Mouse (Mus musculus): ENCODE measurements around the gene Sf1. TPM values are rescaled to one million over a fixed set of nuclear protein-coding genes. Genes with fewer than 3 reads are reported as not detected.
A peak's percentile ranks its signal among the peaks of the same experiment; 100 is the strongest.

Gene Sf1
- polyA plus RNA-seq, 1 experiment from 2014 or later: 224 TPM

DNA sequence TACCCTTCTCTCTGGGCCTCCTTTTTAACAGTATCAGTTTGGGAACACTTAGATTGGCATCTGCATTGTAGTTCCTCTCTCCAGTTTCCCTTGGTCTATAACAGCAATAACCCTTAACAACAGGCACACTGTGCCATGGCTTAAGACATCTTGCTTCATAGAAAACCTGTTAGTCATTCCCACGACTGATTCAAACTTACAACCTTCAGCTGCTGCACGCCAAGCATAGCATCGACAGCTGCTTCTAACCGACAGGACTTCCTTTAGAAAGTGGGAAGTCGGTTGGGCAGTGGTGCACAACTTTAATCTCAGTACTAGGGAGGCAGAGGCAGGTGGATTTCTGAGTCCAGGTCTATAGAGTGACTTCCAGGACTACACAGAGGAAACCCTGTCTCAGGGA, 32.3 kb upstream of the Sf1 start:
- Histone ChIP-seq H3K4me1 (ENCODE audit: control insufficient read depth, insufficient read depth, low read length) (peaks cover 14% of the 10 kb centered on the region), H3K36me3 (ENCODE audit: control insufficient read depth, insufficient read depth, low read length) (no peaks in the 10 kb centered on the region), H3K9ac (ENCODE audit: low read length) (no peak overlapping the region), H3K4me3 (ENCODE audit: low read depth, low read length) (no peak overlapping the region), H3K27ac (ENCODE audit: low read depth, low read length) (no peak overlapping the region), H3K9me3 (ENCODE audit: control insufficient read depth, low read length) (no peaks in the 10 kb centered on the region), H3K4me2 (ENCODE audit: low read depth) (no peak overlapping the region), H3K27me3 (ENCODE audit: control insufficient read depth, insufficient read depth, low read length) (no peaks in the 10 kb centered on the region)
- no peak for ATAC-seq (ENCODE audit: insufficient read depth, low FRiP score, low TSS enrichment)
- DNase-seq (ENCODE audit: low spot score): no peak
- 62% methylated on average over 5 of the region's 5 CpGs for WGBS

DNA sequence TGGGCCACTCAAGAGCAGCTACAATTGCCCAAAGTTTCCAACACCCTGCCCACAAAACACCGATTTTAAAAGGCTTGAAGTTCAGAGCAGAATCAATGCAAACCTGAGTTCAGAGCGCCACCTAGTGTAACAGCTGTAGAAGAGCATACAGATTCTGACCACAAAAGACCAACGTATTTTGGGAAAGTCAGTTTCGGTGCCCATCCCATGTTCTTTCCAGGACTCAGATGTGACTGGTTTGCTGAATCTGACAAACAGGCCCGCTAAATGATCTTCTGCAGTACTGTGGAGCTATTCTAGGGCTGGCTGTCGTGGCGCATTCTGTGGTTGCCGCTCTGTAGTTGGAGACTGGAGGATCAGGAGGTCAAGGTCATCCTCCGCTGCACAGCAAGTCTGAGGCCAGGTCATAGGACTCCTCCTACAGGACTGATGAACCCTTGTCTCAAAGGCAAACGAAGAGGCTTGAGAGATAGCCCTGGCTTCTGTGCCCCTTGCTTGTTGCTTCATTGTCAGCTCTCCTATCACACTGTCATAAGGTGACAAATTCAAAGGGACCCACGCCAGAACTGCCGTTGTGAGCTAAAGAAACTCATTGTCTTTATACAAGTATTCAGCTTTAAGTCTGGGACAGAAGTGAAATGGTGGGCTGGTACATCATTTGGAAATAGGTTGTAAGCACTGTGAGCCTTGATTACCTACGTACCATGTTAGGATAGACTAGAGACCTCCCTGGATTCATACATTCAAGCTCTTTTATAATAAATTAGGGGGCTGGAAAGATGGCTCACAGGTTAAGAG, 31.6 kb upstream of the Sf1 start:
- 25% methylated on average over 13 of the region's 13 CpGs for WGBS
- H3K9ac ChIP-seq (ENCODE audit: low read length): peak overlapping the region; percentile 37; the same call in 1 of the 2 replicates
- no peaks in the 10 kb centered on the region for H3K36me3 ChIP-seq (ENCODE audit: control insufficient read depth, insufficient read depth, low read length)
- no peak overlapping the region for H3K27ac ChIP-seq (ENCODE audit: low read depth, low read length)
- H3K4me1 ChIP-seq (ENCODE audit: control insufficient read depth, insufficient read depth, low read length): peaks cover 21% of the 10 kb centered on the region
- H3K9me3 ChIP-seq (ENCODE audit: control insufficient read depth, low read length): no peaks in the 10 kb centered on the region
- no peak overlapping the region for H3K4me3 ChIP-seq (ENCODE audit: low read depth, low read length)
- no peak for ATAC-seq (ENCODE audit: insufficient read depth, low FRiP score, low TSS enrichment)
- no peaks in the 10 kb centered on the region for H3K27me3 ChIP-seq (ENCODE audit: control insufficient read depth, insufficient read depth, low read length)
- peak overlapping the region; percentile 34 for H3K4me2 ChIP-seq (ENCODE audit: low read depth)
- DNase-seq (ENCODE audit: low spot score): peak; percentile 65

GRCm38 (mm10) chr19:6333761-6334595, 29.5 kb upstream of the Sf1 start:
- WGBS: 73% methylated on average over 9 of the region's 9 CpGs

DNA sequence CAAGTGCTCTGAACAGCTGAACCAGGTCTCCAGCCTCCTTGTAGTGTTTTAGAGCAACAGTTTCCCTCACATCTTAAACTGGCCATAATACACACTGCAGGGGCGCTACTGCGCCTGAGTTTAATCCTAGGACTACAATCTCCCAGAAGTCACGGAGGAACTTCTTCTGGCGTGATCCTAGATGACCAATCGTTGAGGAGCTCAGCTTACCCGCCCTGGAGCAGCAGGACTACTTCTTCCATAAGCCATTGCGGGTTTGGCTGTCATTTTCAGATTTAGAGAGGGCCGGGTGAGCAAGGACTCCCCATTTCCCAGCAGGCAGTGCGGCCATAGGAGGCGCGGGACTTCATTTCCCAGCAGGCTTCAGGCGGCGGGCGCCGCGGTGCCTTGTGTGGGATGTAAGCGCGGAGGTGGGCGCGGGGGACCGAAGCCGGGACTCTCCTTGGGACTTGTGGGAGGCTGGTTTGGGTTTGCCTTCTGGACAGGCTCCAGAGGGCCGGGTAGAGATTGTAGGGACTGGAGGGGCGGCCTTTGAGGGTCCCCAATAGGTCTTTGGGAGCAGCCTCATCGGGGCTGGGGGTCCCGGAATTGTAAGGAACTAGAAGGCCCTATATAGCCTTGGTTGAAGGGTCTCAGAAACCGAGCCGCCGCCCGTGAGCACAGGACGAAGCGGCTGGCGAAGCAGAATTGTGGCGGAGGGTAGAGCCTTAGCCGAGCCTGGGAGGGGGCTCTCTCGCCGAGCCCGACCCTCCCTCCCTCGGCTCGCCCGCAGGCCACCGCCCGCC, 28.6 kb upstream of the Sf1 start, which contains the start of gene Men1:
Gene Men1, plus strand, starts transcription at position 307 of the 785 bp plus-strand sequence.
- under 1% methylated on average over 43 of the region's 43 CpGs for WGBS
- no peaks in the 10 kb centered on the region for H3K9me3 ChIP-seq (ENCODE audit: control insufficient read depth, low read length)
- peak within 1 kb of the TSS; percentile 63 for H3K4me3 ChIP-seq (ENCODE audit: low read depth, low read length)
- no peaks in the 10 kb centered on the region for H3K27me3 ChIP-seq (ENCODE audit: control insufficient read depth, insufficient read depth, low read length)
- peak within 1 kb of the TSS; percentile 90 for H3K4me2 ChIP-seq (ENCODE audit: low read depth)
- peak within 1 kb of the TSS; percentile 70 for H3K9ac ChIP-seq (ENCODE audit: low read length)
- peaks cover 21% of the 10 kb centered on the region for H3K4me1 ChIP-seq (ENCODE audit: control insufficient read depth, insufficient read depth, low read length)
- peak; percentile 95 for DNase-seq (ENCODE audit: low spot score)
- peak within 1 kb of the TSS; percentile 49; the same call in 1 of the 2 replicates for H3K27ac ChIP-seq (ENCODE audit: low read depth, low read length)
- ATAC-seq (ENCODE audit: insufficient read depth, low FRiP score, low TSS enrichment): peak; percentile 90
- peaks cover 14% of the 10 kb centered on the region for H3K36me3 ChIP-seq (ENCODE audit: control insufficient read depth, insufficient read depth, low read length)

More at GRCm38 (mm10) chr19:6333761-6334595, 29.5 kb upstream of the Sf1 start:
- peak overlapping the region; percentile 36 for H3K4me2 ChIP-seq (ENCODE audit: low read depth)
- DNase-seq (ENCODE audit: low spot score): no peak
- H3K9ac ChIP-seq (ENCODE audit: low read length): peak overlapping the region; percentile 35
- no peaks in the 10 kb centered on the region for H3K27me3 ChIP-seq (ENCODE audit: control insufficient read depth, insufficient read depth, low read length)
- peak overlapping the region; percentile 49; the same call in 1 of the 2 replicates for H3K27ac ChIP-seq (ENCODE audit: low read depth, low read length)
- H3K36me3 ChIP-seq (ENCODE audit: control insufficient read depth, insufficient read depth, low read length): peaks cover 12% of the 10 kb centered on the region; the same call in 1 of the 2 replicates
- ATAC-seq (ENCODE audit: insufficient read depth, low FRiP score, low TSS enrichment): no peak
- H3K4me3 ChIP-seq (ENCODE audit: low read depth, low read length): peak overlapping the region; percentile 63; the same call in 1 of the 2 replicates
- H3K4me1 ChIP-seq (ENCODE audit: control insufficient read depth, insufficient read depth, low read length): peaks cover 21% of the 10 kb centered on the region
- H3K9me3 ChIP-seq (ENCODE audit: control insufficient read depth, low read length): no peaks in the 10 kb centered on the region

- Histone ChIP-seq H3K4me1 (ENCODE audit: control insufficient read depth, insufficient read depth, low read length) (peaks cover 21% of the 10 kb centered on the region), H3K27me3 (ENCODE audit: control insufficient read depth, insufficient read depth, low read length) (no peaks in the 10 kb centered on the region), H3K4me3 (ENCODE audit: low read depth, low read length) (peak overlapping the region; percentile 63), H3K27ac (ENCODE audit: low read depth, low read length) (peak overlapping the region; percentile 24; the same call in 1 of the 2 replicates), H3K9me3 (ENCODE audit: control insufficient read depth, low read length) (no peaks in the 10 kb centered on the region), H3K4me2 (ENCODE audit: low read depth) (peak overlapping the region; percentile 90), H3K9ac (ENCODE audit: low read length) (peak overlapping the region; percentile 70), H3K36me3 (ENCODE audit: control insufficient read depth, insufficient read depth, low read length) (peaks cover 14% of the 10 kb centered on the region)
- DNase-seq (ENCODE audit: low spot score): peak; percentile 33
- ATAC-seq (ENCODE audit: insufficient read depth, low FRiP score, low TSS enrichment): 0 out of 2 replicates have a peak, but pooled peaks have one; percentile 2
- under 1% methylated on average over 25 of the region's 25 CpGs for WGBS
Observed at GRCm38 (mm10) chr19:6335458-6335827, 28.0 kb upstream of the Sf1 start.

DNA sequence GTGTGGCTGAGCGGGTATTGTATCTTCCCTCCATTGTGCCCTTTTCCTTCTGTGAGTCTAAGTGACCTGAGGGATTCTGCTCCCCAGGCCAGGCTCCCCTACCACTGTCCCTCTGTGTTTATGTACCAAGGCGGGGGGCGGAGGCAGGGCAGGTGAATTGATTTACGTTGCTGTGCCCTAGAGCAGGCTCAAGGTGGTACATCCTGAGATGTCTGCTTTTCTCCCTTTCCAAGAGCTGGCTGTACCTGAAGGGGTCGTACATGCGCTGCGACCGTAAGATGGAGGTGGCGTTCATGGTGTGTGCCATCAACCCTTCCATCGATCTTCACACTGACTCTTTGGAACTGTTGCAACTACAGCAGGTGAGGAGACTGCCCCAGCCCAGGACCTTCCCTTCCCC, 26.6 kb upstream of the Sf1 start:
- Histone ChIP-seq H3K4me2 (ENCODE audit: low read depth) (peak overlapping the region; percentile 90), H3K9me3 (ENCODE audit: control insufficient read depth, low read length) (no peaks in the 10 kb centered on the region)

GRCm38 (mm10) chr19:6338171-6338570, 25.3 kb upstream of the Sf1 start:
- H3K9me3 ChIP-seq (ENCODE audit: control insufficient read depth, low read length): no peaks in the 10 kb centered on the region
- H3K27me3 ChIP-seq (ENCODE audit: control insufficient read depth, insufficient read depth, low read length): no peaks in the 10 kb centered on the region
- DNase-seq (ENCODE audit: low spot score): no peak
- ATAC-seq (ENCODE audit: insufficient read depth, low FRiP score, low TSS enrichment): no peak
- peaks cover 14% of the 10 kb centered on the region for H3K36me3 ChIP-seq (ENCODE audit: control insufficient read depth, insufficient read depth, low read length)
- H3K4me1 ChIP-seq (ENCODE audit: control insufficient read depth, insufficient read depth, low read length): peaks cover 19% of the 10 kb centered on the region
- H3K27ac ChIP-seq (ENCODE audit: low read depth, low read length): no peak overlapping the region
- H3K4me2 ChIP-seq (ENCODE audit: low read depth): no peak overlapping the region
- no peak overlapping the region for H3K4me3 ChIP-seq (ENCODE audit: low read depth, low read length)
- H3K9ac ChIP-seq (ENCODE audit: low read length): no peak overlapping the region
- 97% methylated on average over 7 of the region's 7 CpGs for WGBS

More for the DNA sequence above, 26.6 kb upstream of the Sf1 start:
- Histone ChIP-seq H3K27ac (ENCODE audit: low read depth, low read length) (no peak overlapping the region), H3K27me3 (ENCODE audit: control insufficient read depth, insufficient read depth, low read length) (no peaks in the 10 kb centered on the region), H3K36me3 (ENCODE audit: control insufficient read depth, insufficient read depth, low read length) (peaks cover 14% of the 10 kb centered on the region), H3K9ac (ENCODE audit: low read length) (no peak overlapping the region; the same call in 1 of the 2 replicates), H3K4me1 (ENCODE audit: control insufficient read depth, insufficient read depth, low read length) (peaks cover 19% of the 10 kb centered on the region), H3K4me3 (ENCODE audit: low read depth, low read length) (peak overlapping the region; percentile 63)
- ATAC-seq (ENCODE audit: insufficient read depth, low FRiP score, low TSS enrichment) (no peak), DNase-seq (ENCODE audit: low spot score) (no peak)
- 95% methylated on average over 10 of the region's 10 CpGs for WGBS

DNA sequence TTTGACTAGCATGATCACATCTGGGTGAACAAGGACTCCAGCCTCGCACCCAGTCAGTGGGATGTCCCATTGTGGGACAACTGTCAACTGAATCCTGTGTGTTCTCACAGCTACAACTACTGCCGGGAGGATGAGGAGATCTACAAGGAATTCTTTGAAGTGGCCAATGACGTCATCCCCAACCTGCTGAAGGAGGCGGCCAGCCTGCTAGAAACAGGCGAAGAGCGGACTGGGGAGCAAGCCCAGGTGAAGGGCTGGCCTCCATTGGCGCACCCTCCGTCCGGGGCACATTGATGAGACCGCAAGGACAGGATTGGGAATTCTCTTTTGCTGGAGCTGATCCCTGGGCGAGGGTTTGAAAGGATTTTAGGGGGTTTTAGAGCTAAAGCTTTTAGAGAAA, 24.8 kb upstream of the Sf1 start:
- no peak for ATAC-seq (ENCODE audit: insufficient read depth, low FRiP score, low TSS enrichment)
- no peak overlapping the region for H3K4me3 ChIP-seq (ENCODE audit: low read depth, low read length)
- no peak overlapping the region for H3K9ac ChIP-seq (ENCODE audit: low read length)
- H3K9me3 ChIP-seq (ENCODE audit: control insufficient read depth, low read length): no peaks in the 10 kb centered on the region
- H3K27me3 ChIP-seq (ENCODE audit: control insufficient read depth, insufficient read depth, low read length): no peaks in the 10 kb centered on the region
- no peak for DNase-seq (ENCODE audit: low spot score)
- no peak overlapping the region for H3K4me2 ChIP-seq (ENCODE audit: low read depth)
- H3K36me3 ChIP-seq (ENCODE audit: control insufficient read depth, insufficient read depth, low read length): peaks cover 14% of the 10 kb centered on the region
- 92% methylated on average over 11 of the region's 11 CpGs for WGBS
- peaks cover 19% of the 10 kb centered on the region for H3K4me1 ChIP-seq (ENCODE audit: control insufficient read depth, insufficient read depth, low read length)
- H3K27ac ChIP-seq (ENCODE audit: low read depth, low read length): no peak overlapping the region

All from neural tube, embryonic 11.5 days (tissue).